Mouse (Mus musculus) hindbrain, postnatal 0 days (tissue): ENCODE results near the gene Anks1. TPM values are rescaled to one million over a fixed set of nuclear protein-coding genes. Genes with fewer than 3 reads are reported as not detected.

Source experiments
- ATAC-seq: fragments of 200-750 bp; cut with Nextera tagmentation; 2 replicates; pipeline ENCODE4 v1.8.0; 2017; ENCODE audit warnings: mild to moderate bottlenecking, moderate TSS enrichment, moderate library complexity
- DNase-seq: peaks from one replicate; pipeline ENCODE4 v3.0.0-alpha.2; 2015; ENCODE audit warnings: low spot score
- H3K27ac ChIP-seq: fragments of 300-500 bp; sonication (generic); 2 replicates; pipeline ENCODE4 v1.5.1; 2014; ENCODE audit warnings: mild to moderate bottlenecking
- H3K27me3 ChIP-seq: fragments of 300-500 bp; sonication (generic); 2 replicates; pipeline ENCODE4 v1.6.1; 2014; ENCODE audit warnings: low read length, mixed read lengths; ENCODE audit not compliant: insufficient read depth
- H3K36me3 ChIP-seq: fragments of 300-500 bp; sonication (generic); 2 replicates; pipeline ENCODE4 v1.6.1; 2014; ENCODE audit warnings: low read length, mixed read lengths; ENCODE audit not compliant: insufficient read depth
- H3K4me1 ChIP-seq: fragments of 300-500 bp; sonication (generic); 2 replicates; pipeline ENCODE4 v1.6.1; 2014; ENCODE audit warnings: antibody characterized with exemption, low read length, mixed read lengths; ENCODE audit not compliant: insufficient read depth
- H3K4me2 ChIP-seq: fragments of 300-500 bp; sonication (generic); 2 replicates; pipeline ENCODE4 v1.6.1; 2014; ENCODE audit warnings: low read depth, mild to moderate bottlenecking, low read length, moderate library complexity, mixed read lengths
- H3K4me3 ChIP-seq: fragments of 300-500 bp; sonication (generic); 2 replicates; pipeline ENCODE4 v1.5.1; 2014; ENCODE audit warnings: low read length
- H3K9ac ChIP-seq: fragments of 300-500 bp; sonication (generic); replicated peaks from 2 replicates; pipeline ENCODE4 v1.6.1; 2014; ENCODE audit warnings: mild to moderate bottlenecking, low read length, moderate library complexity, mixed read lengths
- H3K9me3 ChIP-seq: fragments of 300-500 bp; sonication (generic); 2 replicates; pipeline ENCODE4 v1.6.1; 2016; ENCODE audit warnings: low read length, mixed read lengths
- CTCF ChIP-seq: IDR thresholded peaks from 2 replicates; pipeline ENCODE4 v1.5.1; 2016; ENCODE audit warnings: antibody characterized with exemption, control low read depth, low read depth
- WGBS: fragments of 180-500 bp; shearing (Covaris S2); extraction: QIAGEN DNeasy Blood & Tissue Kit; methylation state at CpG from one replicate; pipeline ENCODE4 v1.1.7; 2014; 5-methylcytosine and 5-hydroxymethylcytosine counted together
- polyA plus RNA-seq: library from polyadenylated mRNA; unstranded; fragments of >200 nt; fragmentation: Nextera tagmentation; extraction: Ambion mirVana; gene quantifications from 2 replicates; pipeline ENCODE4 v1.2.1, GENCODE M21; 2015
- total RNA-seq: library from RNA; depleted of rRNA; stranded (reverse); fragments of >200 nt; gene quantifications from 2 replicates; pipeline ENCODE4 v1.2.3, GENCODE M21; 2014

Anks1 gene
- total and polyA plus RNA-seq, 2 experiments from 2014 or later = 35.8 to 102 TPM

GRCm38 (mm10) chr17:27939028-27939427 lies 29.9 kb downstream of the Anks1 start:
- H3K4me2 ChIP-seq = no peak overlapping the region
- WGBS = 73% methylated on average over 5 of the region's 5 CpGs
- H3K36me3 ChIP-seq = no peaks in the 10 kb centered on the region
- H3K4me1 ChIP-seq = peaks cover 19% of the 10 kb centered on the region
- no peak overlapping the region for H3K9ac ChIP-seq
- no peak overlapping the region for H3K4me3 ChIP-seq
- H3K9me3 ChIP-seq = no peaks in the 10 kb centered on the region
- H3K27me3 ChIP-seq = no peaks in the 10 kb centered on the region
- DNase-seq (no peak), ATAC-seq (no peak)
- peak overlapping the region; percentile 8; the same call in 1 of the 2 replicates for H3K27ac ChIP-seq
- TF ChIP-seq CTCF = no peak

- H3K4me3 ChIP-seq = no peak overlapping the region
- H3K9me3 ChIP-seq = no peaks in the 10 kb centered on the region
- H3K36me3 ChIP-seq = no peaks in the 10 kb centered on the region
- no peaks in the 10 kb centered on the region for H3K27me3 ChIP-seq
- peaks cover 19% of the 10 kb centered on the region for H3K4me1 ChIP-seq
- ATAC-seq (no peak), DNase-seq (no peak)
- H3K27ac ChIP-seq = no peak overlapping the region
- WGBS = 65% methylated on average over 4 of the region's 4 CpGs
- no peak overlapping the region for H3K4me2 ChIP-seq
- no peak for TF ChIP-seq CTCF
- H3K9ac ChIP-seq = no peak overlapping the region
Measured at GRCm38 (mm10) chr17:27940352-27940751, 31.2 kb downstream of the Anks1 start.

- Histone ChIP-seq H3K27me3 (no peaks in the 10 kb centered on the region), H3K4me1 (peaks cover 23% of the 10 kb centered on the region), H3K27ac (no peak overlapping the region), H3K9me3 (no peaks in the 10 kb centered on the region), H3K36me3 (no peaks in the 10 kb centered on the region), H3K9ac (no peak overlapping the region), H3K4me2 (no peak overlapping the region), H3K4me3 (no peak overlapping the region)
- no peak for ATAC-seq
- WGBS = 70% methylated on average over 5 of the region's 5 CpGs
- DNase-seq = no peak
- TF ChIP-seq CTCF = no peak
Measured at GRCm38 (mm10) chr17:27941178-27941577, 32.1 kb downstream of the Anks1 start.

- H3K9ac ChIP-seq = no peak overlapping the region
- H3K27ac ChIP-seq = no peak overlapping the region
- H3K27me3 ChIP-seq = no peaks in the 10 kb centered on the region
- H3K9me3 ChIP-seq = no peaks in the 10 kb centered on the region
- H3K36me3 ChIP-seq = no peaks in the 10 kb centered on the region
- ATAC-seq (no peak), DNase-seq (no peak)
- H3K4me1 ChIP-seq = peaks cover 28% of the 10 kb centered on the region
- no peak overlapping the region for H3K4me3 ChIP-seq
- WGBS = 53% methylated on average over 2 of the region's 2 CpGs
- no peak for TF ChIP-seq CTCF
- H3K4me2 ChIP-seq = no peak overlapping the region
Measured at GRCm38 (mm10) chr17:27941698-27942097, 32.6 kb downstream of the Anks1 start.

- Histone ChIP-seq H3K27ac (no peak overlapping the region), H3K4me2 (no peak overlapping the region), H3K36me3 (no peaks in the 10 kb centered on the region), H3K9me3 (no peaks in the 10 kb centered on the region), H3K4me3 (no peak overlapping the region), H3K27me3 (no peaks in the 10 kb centered on the region), H3K9ac (no peak overlapping the region), H3K4me1 (peaks cover 31% of the 10 kb centered on the region)
- 89% methylated on average over 4 of the region's 4 CpGs for WGBS
- no peak for TF ChIP-seq CTCF
- ATAC-seq (no peak), DNase-seq (no peak)
Measured at GRCm38 (mm10) chr17:27942131-27942530, 33.0 kb downstream of the Anks1 start.

- H3K27me3 ChIP-seq = no peaks in the 10 kb centered on the region
- WGBS = 25% methylated on average over 6 of the region's 6 CpGs
- no peak overlapping the region for H3K9ac ChIP-seq
- no peaks in the 10 kb centered on the region for H3K36me3 ChIP-seq
- no peaks in the 10 kb centered on the region for H3K9me3 ChIP-seq
- H3K4me2 ChIP-seq = no peak overlapping the region
- TF ChIP-seq CTCF = no peak
- ATAC-seq (peak; percentile 75), DNase-seq (peak; percentile 80)
- peaks cover 23% of the 10 kb centered on the region for H3K4me1 ChIP-seq
- peak overlapping the region; percentile 76 for H3K27ac ChIP-seq
- H3K4me3 ChIP-seq = no peak overlapping the region
Measured at GRCm38 (mm10) chr17:27945546-27946216, 36.6 kb downstream of the Anks1 start.

- H3K27ac ChIP-seq = peak overlapping the region; percentile 76
- H3K4me2 ChIP-seq = no peak overlapping the region
- DNase-seq = no peak
- no peak for TF ChIP-seq CTCF
- ATAC-seq = no peak
- no peaks in the 10 kb centered on the region for H3K36me3 ChIP-seq
- no peaks in the 10 kb centered on the region for H3K9me3 ChIP-seq
- peaks cover 17% of the 10 kb centered on the region for H3K4me1 ChIP-seq
- no peak overlapping the region for H3K4me3 ChIP-seq
- no peaks in the 10 kb centered on the region for H3K27me3 ChIP-seq
- H3K9ac ChIP-seq = no peak overlapping the region
- 65% methylated on average over 8 of the region's 8 CpGs for WGBS
Measured at GRCm38 (mm10) chr17:27946371-27946770, 37.3 kb downstream of the Anks1 start.
